Mouse (Mus musculus): ENCODE measurements around the gene Ash1l. TPM values are rescaled to one million over a fixed set of nuclear protein-coding genes. Genes with fewer than 3 reads are reported as not detected.
"Not testable (repeated sequence)": the region's sequence is repeated elsewhere in the genome, so short reads cannot be mapped to it uniquely, and the experiment has no call there.

Ash1l gene
- polyA plus RNA-seq, 1 experiment from 2014 or later: 15.9 TPM

- H3K4me2 ChIP-seq; H3K4me3 ChIP-seq; H3K9ac ChIP-seq; ATAC-seq (ENCODE audit: insufficient number of reproducible peaks, low FRiP score); H3K27me3 ChIP-seq (replicated peaks); H3K4me1 ChIP-seq (replicated peaks); H3K27ac ChIP-seq (ENCODE audit: poor library complexity, severe bottlenecking); H3K9me3 ChIP-seq (replicated peaks): not testable (repeated sequence)
- peaks cover 17% of the 10 kb centered on the region for H3K36me3 ChIP-seq
Observed at GRCm38 (mm10) chr3:88963211-88963610, 12.8 kb downstream of the Ash1l start.

- H3K9ac ChIP-seq: no peak overlapping the region
- H3K36me3 ChIP-seq: peaks cover 11% of the 10 kb centered on the region
- no peaks in the 10 kb centered on the region for H3K9me3 ChIP-seq (replicated peaks)
- WGBS: 93% methylated on average over 2 of the region's 2 CpGs
- no peak for ATAC-seq (ENCODE audit: insufficient number of reproducible peaks, low FRiP score)
- H3K27me3 ChIP-seq (replicated peaks): no peaks in the 10 kb centered on the region
- no peak overlapping the region for H3K4me2 ChIP-seq
- H3K27ac ChIP-seq (ENCODE audit: poor library complexity, severe bottlenecking): no peak overlapping the region
- peaks cover 5% of the 10 kb centered on the region for H3K4me1 ChIP-seq (replicated peaks)
- H3K4me3 ChIP-seq: no peak overlapping the region
Observed at GRCm38 (mm10) chr3:88975012-88975411, 24.6 kb downstream of the Ash1l start.

- Histone ChIP-seq H3K4me3 (no peak overlapping the region), H3K9ac (no peak overlapping the region), H3K27me3 (replicated peaks) (no peaks in the 10 kb centered on the region), H3K27ac (ENCODE audit: poor library complexity, severe bottlenecking) (no peak overlapping the region), H3K4me1 (replicated peaks) (no peaks in the 10 kb centered on the region), H3K9me3 (replicated peaks) (no peaks in the 10 kb centered on the region), H3K4me2 (no peak overlapping the region), H3K36me3 (peaks cover 50% of the 10 kb centered on the region)
- 96% methylated on average over 8 of the region's 8 CpGs for WGBS
- ATAC-seq (ENCODE audit: insufficient number of reproducible peaks, low FRiP score): no peak
Observed at GRCm38 (mm10) chr3:88981206-88982010, 31.0 kb downstream of the Ash1l start.

GRCm38 (mm10) chr3:88983921-88984381, 33.5 kb downstream of the Ash1l start:
- Histone ChIP-seq H3K27ac (ENCODE audit: poor library complexity, severe bottlenecking) (no peak overlapping the region), H3K36me3 (peaks cover 52% of the 10 kb centered on the region), H3K4me2 (no peak overlapping the region), H3K4me3 (no peak overlapping the region), H3K9ac (no peak overlapping the region), H3K4me1 (replicated peaks) (no peaks in the 10 kb centered on the region), H3K27me3 (replicated peaks) (no peaks in the 10 kb centered on the region), H3K9me3 (replicated peaks) (no peaks in the 10 kb centered on the region)
- WGBS: 79% methylated on average over 4 of the region's 4 CpGs
- ATAC-seq (ENCODE audit: insufficient number of reproducible peaks, low FRiP score): no peak

GRCm38 (mm10) chr3:88992793-88993192, 42.4 kb downstream of the Ash1l start:
- Histone ChIP-seq H3K4me3 (no peak overlapping the region), H3K27me3 (replicated peaks) (no peaks in the 10 kb centered on the region), H3K4me2 (no peak overlapping the region), H3K9ac (no peak overlapping the region), H3K36me3 (peaks cover 18% of the 10 kb centered on the region), H3K27ac (ENCODE audit: poor library complexity, severe bottlenecking) (no peak overlapping the region), H3K9me3 (replicated peaks) (no peaks in the 10 kb centered on the region), H3K4me1 (replicated peaks) (peaks cover 7% of the 10 kb centered on the region)
- WGBS: 66% methylated on average over 2 of the region's 2 CpGs
- ATAC-seq (ENCODE audit: insufficient number of reproducible peaks, low FRiP score): no peak

GRCm38 (mm10) chr3:89001536-89001935, 51.1 kb downstream of the Ash1l start:
- H3K36me3 ChIP-seq: peaks cover 58% of the 10 kb centered on the region
- ATAC-seq (ENCODE audit: insufficient number of reproducible peaks, low FRiP score): no peak
- no peaks in the 10 kb centered on the region for H3K9me3 ChIP-seq (replicated peaks)
- H3K27ac ChIP-seq (ENCODE audit: poor library complexity, severe bottlenecking): no peak overlapping the region
- no peaks in the 10 kb centered on the region for H3K27me3 ChIP-seq (replicated peaks)
- WGBS: 93% methylated on average over 7 of the region's 7 CpGs
- no peak overlapping the region for H3K9ac ChIP-seq
- H3K4me1 ChIP-seq (replicated peaks): no peaks in the 10 kb centered on the region
- no peak overlapping the region for H3K4me3 ChIP-seq
- no peak overlapping the region for H3K4me2 ChIP-seq

GRCm38 (mm10) chr3:89030896-89031295, 80.5 kb downstream of the Ash1l start:
- H3K27ac ChIP-seq (ENCODE audit: poor library complexity, severe bottlenecking); H3K4me1 ChIP-seq (replicated peaks); H3K9me3 ChIP-seq (replicated peaks); H3K9ac ChIP-seq; H3K27me3 ChIP-seq (replicated peaks); H3K4me2 ChIP-seq; H3K4me3 ChIP-seq; ATAC-seq (ENCODE audit: insufficient number of reproducible peaks, low FRiP score): not testable (repeated sequence)
- H3K36me3 ChIP-seq: peaks cover 77% of the 10 kb centered on the region
- WGBS: 91% methylated on average over 5 of the region's 5 CpGs

GRCm38 (mm10) chr3:89043359-89043758, 92.9 kb downstream of the Ash1l start:
- H3K36me3 ChIP-seq: peaks cover 73% of the 10 kb centered on the region

DNA sequence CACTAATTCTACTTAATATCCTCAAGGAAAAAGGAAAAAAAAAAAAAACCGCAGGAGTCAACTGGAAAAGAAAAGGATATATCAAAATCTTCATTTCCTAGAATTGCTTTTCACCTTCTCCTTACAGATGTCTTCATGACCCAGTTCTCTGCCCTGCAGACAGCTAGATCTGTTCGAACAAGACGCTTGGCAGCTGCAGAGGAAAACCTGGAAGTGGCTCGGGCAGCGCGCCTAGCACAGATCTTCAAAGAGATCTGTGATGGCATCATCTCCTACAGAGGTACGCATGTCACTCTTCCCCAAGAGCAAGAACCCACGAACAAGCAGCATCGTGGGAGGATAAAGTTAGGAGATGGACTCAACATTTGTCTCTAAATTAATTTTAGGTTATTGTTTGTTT, 107.9 kb downstream of the Ash1l start:
- H3K36me3 ChIP-seq: peaks cover 82% of the 10 kb centered on the region
- 95% methylated on average over 9 of the region's 9 CpGs for WGBS
- no peak for ATAC-seq (ENCODE audit: insufficient number of reproducible peaks, low FRiP score)

More at GRCm38 (mm10) chr3:89043359-89043758, 92.9 kb downstream of the Ash1l start:
- no peak overlapping the region for H3K4me2 ChIP-seq
- no peaks in the 10 kb centered on the region for H3K27me3 ChIP-seq (replicated peaks)
- H3K4me3 ChIP-seq: no peak overlapping the region
- no peak for ATAC-seq (ENCODE audit: insufficient number of reproducible peaks, low FRiP score)
- no peak overlapping the region for H3K9ac ChIP-seq
- H3K27ac ChIP-seq (ENCODE audit: poor library complexity, severe bottlenecking): no peak overlapping the region
- 97% methylated on average over 4 of the region's 4 CpGs for WGBS
- no peaks in the 10 kb centered on the region for H3K9me3 ChIP-seq (replicated peaks)
- no peaks in the 10 kb centered on the region for H3K4me1 ChIP-seq (replicated peaks)

DNA sequence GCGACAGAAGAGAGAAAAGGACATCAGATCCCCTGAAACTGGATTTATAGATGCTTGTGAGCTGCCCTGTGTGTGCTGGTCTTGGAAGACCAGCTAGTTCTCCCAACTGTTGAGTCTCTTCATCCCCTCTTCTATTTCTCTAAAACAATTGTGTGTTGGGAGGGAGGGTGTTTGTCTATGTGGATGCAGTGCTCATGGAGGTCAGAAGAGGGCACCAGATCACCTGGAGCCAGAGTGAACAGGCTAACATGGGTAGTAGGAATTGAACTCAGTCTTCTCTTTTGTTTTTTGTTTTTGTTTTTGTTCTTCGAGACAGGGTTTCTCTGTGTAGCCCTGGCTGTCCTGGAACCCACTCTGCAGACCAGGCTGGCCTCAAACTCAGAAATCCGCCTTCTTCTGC, 108.4 kb downstream of the Ash1l start:
- Histone ChIP-seq H3K4me3 (no peak overlapping the region), H3K27me3 (replicated peaks) (no peaks in the 10 kb centered on the region), H3K9me3 (replicated peaks) (no peaks in the 10 kb centered on the region), H3K4me2 (no peak overlapping the region), H3K4me1 (replicated peaks) (no peaks in the 10 kb centered on the region), H3K27ac (ENCODE audit: poor library complexity, severe bottlenecking) (no peak overlapping the region), H3K9ac (no peak overlapping the region), H3K36me3 (peaks cover 84% of the 10 kb centered on the region)
- no peak for ATAC-seq (ENCODE audit: insufficient number of reproducible peaks, low FRiP score)
- 80% methylated on average over 3 of the region's 3 CpGs for WGBS

More for the DNA sequence above, 107.9 kb downstream of the Ash1l start:
- H3K4me3 ChIP-seq: no peak overlapping the region
- H3K9me3 ChIP-seq (replicated peaks): no peaks in the 10 kb centered on the region
- no peaks in the 10 kb centered on the region for H3K4me1 ChIP-seq (replicated peaks)
- no peak overlapping the region for H3K9ac ChIP-seq
- H3K27me3 ChIP-seq (replicated peaks): no peaks in the 10 kb centered on the region
- H3K27ac ChIP-seq (ENCODE audit: poor library complexity, severe bottlenecking): no peak overlapping the region
- H3K4me2 ChIP-seq: no peak overlapping the region

GRCm38 (mm10) chr3:89061696-89062095, 111.3 kb downstream of the Ash1l start:
- 81% methylated on average over 3 of the region's 3 CpGs for WGBS
- no peak for ATAC-seq (ENCODE audit: insufficient number of reproducible peaks, low FRiP score)
- no peak overlapping the region for H3K27ac ChIP-seq (ENCODE audit: poor library complexity, severe bottlenecking)
- H3K27me3 ChIP-seq (replicated peaks): no peaks in the 10 kb centered on the region
- no peak overlapping the region for H3K9ac ChIP-seq
- H3K4me1 ChIP-seq (replicated peaks): no peaks in the 10 kb centered on the region
- no peak overlapping the region for H3K4me3 ChIP-seq
- no peaks in the 10 kb centered on the region for H3K9me3 ChIP-seq (replicated peaks)
- H3K36me3 ChIP-seq: peaks cover 84% of the 10 kb centered on the region
- H3K4me2 ChIP-seq: no peak overlapping the region

GRCm38 (mm10) chr3:89067265-89067664, 116.8 kb downstream of the Ash1l start:
- Histone ChIP-seq H3K27ac (ENCODE audit: poor library complexity, severe bottlenecking) (no peak overlapping the region), H3K36me3 (peaks cover 89% of the 10 kb centered on the region), H3K4me2 (no peak overlapping the region), H3K4me1 (replicated peaks) (no peaks in the 10 kb centered on the region), H3K9ac (no peak overlapping the region), H3K27me3 (replicated peaks) (no peaks in the 10 kb centered on the region), H3K4me3 (no peak overlapping the region), H3K9me3 (replicated peaks) (no peaks in the 10 kb centered on the region)
- no peak for ATAC-seq (ENCODE audit: insufficient number of reproducible peaks, low FRiP score)

Measured in heart, embryonic 12.5 days (tissue).